Mouse (Mus musculus): Measurements from ENCODE around the gene Chrna5.

DNA sequence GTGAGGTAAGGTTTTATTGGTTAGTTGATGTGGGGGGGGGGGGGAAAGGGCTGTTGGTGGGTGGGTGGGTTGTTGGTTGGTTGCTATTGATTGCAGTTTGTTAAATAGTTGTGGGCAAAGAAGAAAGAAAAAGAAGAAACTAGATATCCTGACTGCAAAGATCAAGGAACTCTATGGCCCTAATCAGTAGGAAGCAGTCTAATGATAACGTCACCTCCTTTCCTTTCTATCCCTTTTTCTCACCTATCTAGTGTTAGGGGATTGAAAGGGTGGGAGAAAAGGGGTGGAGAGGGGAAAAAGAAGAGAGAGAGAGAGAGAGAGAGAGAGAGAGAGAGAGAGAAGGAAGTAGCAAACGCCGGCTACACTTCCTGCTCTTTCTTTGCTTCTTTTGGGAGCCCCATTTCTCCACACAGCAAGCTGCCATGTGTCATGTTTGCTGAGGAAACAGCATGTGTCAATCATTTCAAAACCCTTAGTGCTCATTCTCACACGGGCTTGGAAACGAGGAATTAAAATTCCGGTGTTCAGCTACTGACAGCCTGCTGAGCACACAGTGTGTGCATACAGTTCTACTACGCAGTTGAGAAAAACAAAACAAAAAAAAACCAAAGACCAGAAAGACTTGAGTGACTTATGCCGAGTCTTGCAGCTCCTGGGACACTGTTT is 10.6 kb upstream of the Chrna5 start:
- TF ChIP-seq E2F4 (IDR thresholded peaks at IDR 0.05; ENCODE audit: insufficient replicate concordance, low read depth, low read length) (no peak), MAFK (IDR thresholded peaks at IDR 0.05; ENCODE audit: insufficient replicate concordance, low read length) (no peak), TCF12 (IDR thresholded peaks at IDR 0.05; ENCODE audit: low read depth, low read length) (no peak), EP300 (IDR thresholded peaks at IDR 0.05; ENCODE audit: low read length) (no peak), GABPA (IDR thresholded peaks at IDR 0.05; ENCODE audit: insufficient replicate concordance, low read depth, low read length) (no peak), POLR2A (IDR thresholded peaks at IDR 0.05; ENCODE audit: low read depth, low read length) (no peak), SIN3A (IDR thresholded peaks at IDR 0.05; ENCODE audit: low read length) (no peak), CHD1 (IDR thresholded peaks at IDR 0.05; ENCODE audit: low read depth, low read length) (no peak), ZC3H11A (IDR thresholded peaks at IDR 0.05; ENCODE audit: low read depth, low read length) (no peak), USF1 (IDR thresholded peaks at IDR 0.05; ENCODE audit: low read depth, low read length) (no peak), CTCF (conservative IDR thresholded peaks at IDR 0.05 in 1 of 2, IDR thresholded peaks at IDR 0.05 in 1 of 2; ENCODE audit: low read depth in 2 of 2, low read length in 2 of 2) (no peak), CHD2 (IDR thresholded peaks at IDR 0.05; ENCODE audit: low read length) (no peak), JUND (conservative IDR thresholded peaks at IDR 0.05; ENCODE audit: low read depth, low read length) (no peak)
